8 mouse cellular contexts compared by ENCODE assay signal in the genomic region with DNA sequence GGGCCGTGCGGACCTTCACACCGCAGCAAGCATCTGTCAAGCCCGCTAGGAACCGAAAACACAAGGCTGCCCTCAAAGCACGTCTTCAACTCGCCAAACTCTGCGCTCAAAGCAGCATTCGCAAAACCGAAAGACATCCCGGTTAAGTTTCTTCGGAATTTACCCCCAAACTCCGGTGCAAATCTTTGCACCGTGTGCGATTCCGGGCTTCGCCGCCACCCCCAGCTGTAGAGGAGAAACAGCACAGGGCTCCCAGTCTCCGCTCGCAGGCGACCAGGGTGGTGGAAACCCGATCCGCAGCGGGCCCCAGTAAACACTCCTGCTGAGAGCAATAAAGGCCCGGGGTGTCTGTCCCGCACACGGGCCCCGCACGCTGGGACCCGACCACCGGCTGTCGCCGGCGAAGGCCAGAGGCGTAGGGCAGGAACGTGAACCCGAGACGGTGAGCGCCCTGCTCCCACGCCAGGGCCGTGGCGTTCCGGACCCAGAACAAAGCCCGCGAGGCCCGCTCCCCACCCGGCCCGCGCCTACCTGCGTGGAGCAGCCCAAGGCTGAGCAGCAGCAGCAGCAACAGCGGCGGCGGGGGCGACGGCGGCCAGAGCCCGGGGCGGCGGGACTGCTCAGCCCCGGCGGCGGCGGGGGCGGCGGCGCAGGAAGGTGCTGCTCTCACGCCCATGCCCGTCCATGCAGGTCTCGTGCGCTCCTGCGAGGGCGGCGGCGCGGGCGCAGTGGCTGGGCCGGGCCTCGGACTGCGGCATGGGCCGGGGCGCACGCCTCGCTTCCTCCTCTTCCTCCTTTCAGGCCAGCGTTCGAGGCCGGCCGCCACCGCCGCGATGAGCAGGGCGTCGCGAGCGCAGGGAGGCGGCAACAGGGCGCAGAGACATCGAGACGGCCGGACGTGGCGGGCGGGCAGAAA. TPM values are rescaled to one million over a fixed set of nuclear protein-coding genes. Genes with fewer than 3 reads are reported as not detected.
DNase-seq lines count a peak whose midpoint lies in the region; ATAC-seq and TF ChIP-seq lines count a peak whose summit lies in the region.

No protein-coding gene starts in this region.

- peak overlapping the region; percentile 80 for H3K4me2 ChIP-seq in intestine, embryonic 15.5 days (replicated peaks)
- H3K4me2 ChIP-seq in liver, embryonic 14.5 days (ENCODE audit: low read depth) = peak overlapping the region; percentile 44
- peak overlapping the region; percentile 89 for H3K4me2 ChIP-seq in neural tube, embryonic 15.5 days

- peak overlapping the region; percentile 76 for H3K27ac ChIP-seq in brown adipose tissue, adult 24 weeks (replicated peaks; ENCODE audit: low read depth, low read length)
- peak overlapping the region; percentile 90 for H3K27ac ChIP-seq in intestine, embryonic 15.5 days
- H3K27ac ChIP-seq in liver, embryonic 14.5 days = no peak overlapping the region
- H3K27ac ChIP-seq in neural tube, embryonic 15.5 days (replicated peaks) = peak overlapping the region; percentile 94

- under 1% methylated on average over 101 of the region's 102 CpGs for WGBS in intestine, embryonic 15.5 days
- 2% methylated on average over 89 of the region's 102 CpGs for WGBS in liver, embryonic 14.5 days (ENCODE audit: insufficient replicate concordance)
- under 1% methylated on average over 92 of the region's 102 CpGs for WGBS in neural tube, embryonic 15.5 days

- no peaks in the 10 kb centered on the region for H3K9me3 ChIP-seq in intestine, embryonic 15.5 days
- no peaks in the 10 kb centered on the region for H3K9me3 ChIP-seq in liver, embryonic 14.5 days (ENCODE audit: control insufficient read depth, low read length)
- no peaks in the 10 kb centered on the region for H3K9me3 ChIP-seq in neural tube, embryonic 15.5 days (replicated peaks)

- H3K4me3 ChIP-seq in brown adipose tissue, adult 24 weeks (ENCODE audit: insufficient read depth, low read depth, low read length) = peak overlapping the region; percentile 86
- peak overlapping the region; percentile 94 for H3K4me3 ChIP-seq in intestine, embryonic 15.5 days (replicated peaks)
- peak overlapping the region; percentile 44 to 47 for H3K4me3 ChIP-seq in liver, embryonic 14.5 days (ENCODE audit: insufficient read depth in 1 of 2, low read depth in 2 of 2, low read length in 2 of 2)
- H3K4me3 ChIP-seq in neural tube, embryonic 15.5 days (replicated peaks) = peak overlapping the region; percentile 94

- peaks cover 12% of the 10 kb centered on the region for H3K4me1 ChIP-seq in brown adipose tissue, adult 24 weeks (ENCODE audit: control insufficient read depth, insufficient read depth, insufficient read length, low read length)
- H3K4me1 ChIP-seq in intestine, embryonic 15.5 days (replicated peaks) = peaks cover 21% of the 10 kb centered on the region; the same call in 1 of the 2 replicates
- no peaks in the 10 kb centered on the region; a peak in 1 of 4 replicates for H3K4me1 ChIP-seq in liver, embryonic 14.5 days (replicated peaks; ENCODE audit: control insufficient read depth in 2 of 2, insufficient read depth in 2 of 2, low read length in 1 of 2)
- peaks cover 58% of the 10 kb centered on the region for H3K4me1 ChIP-seq in neural tube, embryonic 15.5 days

- peak; percentile 29 for DNase-seq in thymus, postnatal 14 days
- DNase-seq in thymus, postnatal 0 days (ENCODE audit: low spot score) = no peak
- peak; percentile 61 for DNase-seq in gastrocnemius, postnatal 14 days
- no peak for DNase-seq in liver, embryonic 14.5 days (ENCODE audit: low read depth in 3 of 3, low spot score in 3 of 3)

- peak overlapping the region; percentile 93 for H3K9ac ChIP-seq in intestine, embryonic 15.5 days
- H3K9ac ChIP-seq in liver, embryonic 14.5 days (replicated peaks) = no peak overlapping the region
- peak overlapping the region; percentile 90 for H3K9ac ChIP-seq in neural tube, embryonic 15.5 days (replicated peaks)

- intact Hi-C loops in gastrocnemius, postnatal 14 days (cut with DNase I; ENCODE audit: low total_unique reads) = no loop called here

- no peak for TF ChIP-seq CTCF in liver, embryonic 14.5 days (IDR thresholded peaks at IDR 0.05; ENCODE audit: low read depth)

- no peaks in the 10 kb centered on the region for H3K27me3 ChIP-seq in intestine, embryonic 15.5 days (replicated peaks)
- peaks cover 66% of the 10 kb centered on the region for H3K27me3 ChIP-seq in liver, embryonic 14.5 days (ENCODE audit: control insufficient read depth, insufficient read depth, low read length)
- H3K27me3 ChIP-seq in neural tube, embryonic 15.5 days (replicated peaks) = no peaks in the 10 kb centered on the region

- TF ChIP-seq EP300 in liver, embryonic 14.5 days (IDR thresholded peaks at IDR 0.05; ENCODE audit: low read depth) = no peak

- ATAC-seq in intestine, embryonic 15.5 days = peak; percentile 66
- ATAC-seq in liver, embryonic 14.5 days (ENCODE audit: insufficient read depth) = peak; percentile 53
- ATAC-seq in neural tube, embryonic 15.5 days (ENCODE audit: low FRiP score) = peak; percentile 53
- no peak for ATAC-seq in erythroid progenitor cell, adult 5-6 weeks (replicated peaks; ENCODE audit: low FRiP score, poor library complexity, severe bottlenecking)

- no peaks in the 10 kb centered on the region for H3K36me3 ChIP-seq in intestine, embryonic 15.5 days
- H3K36me3 ChIP-seq in liver, embryonic 14.5 days (replicated peaks; ENCODE audit: control insufficient read depth, insufficient read depth, low read depth) = no peaks in the 10 kb centered on the region
- H3K36me3 ChIP-seq in neural tube, embryonic 15.5 days = no peaks in the 10 kb centered on the region

RNA-seq across cellular contexts. Expression of gene Rgmb, which starts 5.1 kb away (rescaled TPM):
- polyA plus RNA-seq in thymus, postnatal 0 days (2015; fragmentation: Nextera tagmentation; extraction: Ambion mirVana) = 3.5 and 4.2 TPM in 2 replicates
- polyA plus RNA-seq in brown adipose tissue, adult 24 weeks (2012; ENCODE audit: insufficient read depth, insufficient read length, missing spikeins) = 8.0 and 8.6 TPM in 2 replicates
- total RNA-seq in gastrocnemius, postnatal 14 days (2021) = 10 to 100 TPM; 41.5 to 45.0 TPM
- 30.5 and 32.5 TPM in 2 replicates for polyA plus RNA-seq in intestine, embryonic 15.5 days (2015; fragmentation: Nextera tagmentation; extraction: Ambion mirVana)
- polyA plus RNA-seq in liver, embryonic 14.5 days (2012; rRNA removed) = 0.54 and 0.71 TPM in 2 replicates
- 0.47 and 0.74 TPM in 2 replicates for polyA plus RNA-seq in liver, embryonic 14.5 days (2014; fragmentation: Nextera tagmentation; extraction: Ambion mirVana)
- polyA plus RNA-seq in neural tube, embryonic 15.5 days (2015; fragmentation: Nextera tagmentation; extraction: Ambion mirVana) = 43.3 and 53.7 TPM in 2 replicates
- total RNA-seq in erythroid progenitor cell, adult 5-6 weeks (2015; ENCODE audit: low replicate concordance) = not detected in 2 replicates
- total RNA-seq in erythroid progenitor cell, adult 5-6 weeks (2017; ENCODE audit: low replicate concordance) = not detected in 2 replicates

Comparison
In these comparisons a context has a peak if more than half of its experiments do, and no peak if none do; other contexts are left out.
1. DNase-seq: peak in thymus, postnatal 14 days (single experiment) and gastrocnemius, postnatal 14 days (single experiment); none in thymus, postnatal 0 days (single experiment) and liver, embryonic 14.5 days (0 of 3).
2. Peak in every context shown above with its lines, with median percentiles within 50 percentile points of each other: H3K4me3 ChIP-seq and H3K4me2 ChIP-seq.